Mouse (Mus musculus) erythroblast, embryonic 14.5 days (primary cell): ENCODE results near the gene Cog8.

Experiments
- GATA1 ChIP-seq: IDR thresholded peaks from 2 replicates; pipeline ENCODE4 v1.6.1; 2012; ENCODE audit warnings: low read length, inconsistent platforms, mixed read lengths
- TAL1 ChIP-seq: IDR thresholded peaks from 3 replicates; pipeline ENCODE4 v1.6.1; 2012; ENCODE audit warnings: low read length, inconsistent platforms, mixed read lengths

- TF ChIP-seq TAL1 (no peak), GATA1 (no peak)
Measured at GRCm38 (mm10) chr8:107062613-107063012, 6.1 kb upstream of the Cog8 start.
